Mouse (Mus musculus) heart, embryonic 13.5 days (tissue): ENCODE data around the gene Lin54. TPM values are rescaled to one million over a fixed set of nuclear protein-coding genes. Genes with fewer than 3 reads are reported as not detected.
A peak's percentile ranks its signal among the peaks of the same experiment; 100 is the strongest.
"Not testable (repeated sequence)": the region's sequence is repeated elsewhere in the genome, so short reads cannot be mapped to it uniquely, and the experiment has no call there.

Source experiments
- ATAC-seq: fragments of 200-750 bp; cut with Nextera tagmentation; 2 replicates; pipeline ENCODE4 v1.8.0; 2017; ENCODE audit warnings: moderate TSS enrichment; ENCODE audit not compliant: insufficient number of reproducible peaks, low FRiP score, low TSS enrichment; ENCODE audit errors: extremely low read depth
- H3K27ac ChIP-seq: fragments of 300-500 bp; sonication (generic); replicated peaks from 2 replicates; pipeline ENCODE4 v1.5.1; 2015; ENCODE audit warnings: moderate library complexity, mild to moderate bottlenecking, inconsistent platforms
- H3K27me3 ChIP-seq: fragments of 300-500 bp; sonication (generic); replicated peaks from 2 replicates; pipeline ENCODE4 v1.6.1; 2015; ENCODE audit warnings: mild to moderate bottlenecking, inconsistent platforms
- H3K36me3 ChIP-seq: fragments of 300-500 bp; sonication (generic); 2 replicates; pipeline ENCODE4 v1.6.1; 2015; ENCODE audit warnings: mild to moderate bottlenecking, inconsistent platforms
- H3K4me1 ChIP-seq: fragments of 300-500 bp; sonication (generic); 2 replicates; pipeline ENCODE4 v1.6.1; 2015; ENCODE audit warnings: inconsistent platforms
- H3K4me2 ChIP-seq: fragments of 300-500 bp; sonication (generic); 2 replicates; pipeline ENCODE4 v1.6.1; 2015; ENCODE audit warnings: inconsistent platforms, mild to moderate bottlenecking, moderate library complexity
- H3K4me3 ChIP-seq: fragments of 300-500 bp; sonication (generic); 2 replicates; pipeline ENCODE4 v1.5.1; 2015; ENCODE audit warnings: moderate library complexity, mild to moderate bottlenecking, inconsistent platforms
- H3K9ac ChIP-seq: fragments of 300-500 bp; sonication (generic); 2 replicates; pipeline ENCODE4 v1.6.1; 2015; ENCODE audit warnings: inconsistent platforms, mild to moderate bottlenecking, moderate library complexity
- H3K9me3 ChIP-seq: fragments of 300-500 bp; sonication (generic); 2 replicates; pipeline ENCODE4 v1.6.1; 2016; ENCODE audit warnings: inconsistent platforms
- WGBS: fragments of 180-500 bp; shearing (Covaris S2); methylation state at CpG from one replicate; pipeline ENCODE4 v1.1.7; 2015; ENCODE audit warnings: mixed read lengths; 5-methylcytosine and 5-hydroxymethylcytosine counted together
- polyA plus RNA-seq: library from polyadenylated mRNA; unstranded; fragments of >200 nt; fragmentation: Nextera tagmentation; extraction: Ambion mirVana; gene quantifications from 2 replicates; pipeline ENCODE4 v1.2.1, GENCODE M21; 2015

Lin54 gene
- polyA plus RNA-seq, 1 experiment from 2014 or later = 9.0 TPM

GRCm38 (mm10) chr5:100437917-100438316 is 62.5 kb downstream of the Lin54 start:
- Histone ChIP-seq H3K4me2 (no peak overlapping the region), H3K36me3 (peaks cover 28% of the 10 kb centered on the region), H3K27me3 (no peaks in the 10 kb centered on the region), H3K4me1 (no peaks in the 10 kb centered on the region), H3K27ac (no peak overlapping the region), H3K4me3 (no peak overlapping the region), H3K9me3 (no peaks in the 10 kb centered on the region), H3K9ac (no peak overlapping the region)
- 82% methylated on average over 5 of the region's 5 CpGs for WGBS
- ATAC-seq = no peak

- H3K9me3 ChIP-seq = no peaks in the 10 kb centered on the region
- no peak overlapping the region for H3K27ac ChIP-seq
- no peak overlapping the region for H3K9ac ChIP-seq
- no peak overlapping the region for H3K4me3 ChIP-seq
- no peak for ATAC-seq
- no peaks in the 10 kb centered on the region for H3K27me3 ChIP-seq
- H3K36me3 ChIP-seq = peaks cover 26% of the 10 kb centered on the region
- WGBS = 94% methylated on average over 4 of the region's 4 CpGs
- H3K4me1 ChIP-seq = no peaks in the 10 kb centered on the region
- H3K4me2 ChIP-seq = no peak overlapping the region
These were observed 63.4 kb downstream of the Lin54 start for GRCm38 (mm10) chr5:100437086-100437485.

- Histone ChIP-seq H3K4me2 (peak overlapping the region; percentile 79; the same call in 1 of the 2 replicates), H3K4me3 (no peak overlapping the region), H3K4me1 (peaks cover 37% of the 10 kb centered on the region), H3K27ac (no peak overlapping the region), H3K9me3 (no peaks in the 10 kb centered on the region), H3K27me3 (no peaks in the 10 kb centered on the region), H3K9ac (peak overlapping the region; percentile 85; the same call in 1 of the 2 replicates), H3K36me3 (peaks cover 24% of the 10 kb centered on the region)
- WGBS = 61% methylated on average over 2 of the region's 2 CpGs
- no peak for ATAC-seq
These were observed 69.5 kb downstream of the Lin54 start for GRCm38 (mm10) chr5:100430966-100431365.

GRCm38 (mm10) chr5:100430076-100430390 is 70.4 kb downstream of the Lin54 start:
- WGBS = 6% methylated on average over 11 of the region's 11 CpGs
- no peak for ATAC-seq
- peaks cover 33% of the 10 kb centered on the region for H3K36me3 ChIP-seq
- peak overlapping the region; percentile 85 for H3K9ac ChIP-seq
- H3K4me1 ChIP-seq = peaks cover 47% of the 10 kb centered on the region
- H3K27ac ChIP-seq = peak overlapping the region; percentile 76
- peak overlapping the region; percentile 79 for H3K4me2 ChIP-seq
- no peaks in the 10 kb centered on the region for H3K27me3 ChIP-seq
- no peaks in the 10 kb centered on the region for H3K9me3 ChIP-seq
- peak overlapping the region; percentile 90 for H3K4me3 ChIP-seq

GRCm38 (mm10) chr5:100429344-100430075 is 70.9 kb downstream of the Lin54 start:
- Histone ChIP-seq H3K4me3 (peak overlapping the region; percentile 90), H3K27me3 (no peaks in the 10 kb centered on the region), H3K9ac (peak overlapping the region; percentile 96), H3K9me3 (no peaks in the 10 kb centered on the region), H3K4me1 (peaks cover 52% of the 10 kb centered on the region), H3K36me3 (peaks cover 38% of the 10 kb centered on the region), H3K4me2 (peak overlapping the region; percentile 79), H3K27ac (peak overlapping the region; percentile 96)
- under 1% methylated on average over 53 of the region's 53 CpGs for WGBS
- peak; percentile 98 for ATAC-seq

- H3K36me3 ChIP-seq = peaks cover 45% of the 10 kb centered on the region
- under 1% methylated on average over 20 of the region's 20 CpGs for WGBS
- H3K4me3 ChIP-seq = peak overlapping the region; percentile 90
- H3K9me3 ChIP-seq = no peaks in the 10 kb centered on the region
- no peak for ATAC-seq
- peaks cover 59% of the 10 kb centered on the region for H3K4me1 ChIP-seq
- peak overlapping the region; percentile 79 for H3K4me2 ChIP-seq
- peak overlapping the region; percentile 96 for H3K27ac ChIP-seq
- H3K27me3 ChIP-seq = no peaks in the 10 kb centered on the region
- H3K9ac ChIP-seq = peak overlapping the region; percentile 96
These were observed 71.6 kb downstream of the Lin54 start for GRCm38 (mm10) chr5:100428734-100429343.

GRCm38 (mm10) chr5:100428031-100428733 is 72.3 kb downstream of the Lin54 start:
- H3K4me1 ChIP-seq = peaks cover 65% of the 10 kb centered on the region
- H3K27me3 ChIP-seq = no peaks in the 10 kb centered on the region
- peak overlapping the region; percentile 79 for H3K4me2 ChIP-seq
- ATAC-seq = no peak
- peak overlapping the region; percentile 96; the same call in 1 of the 2 replicates for H3K27ac ChIP-seq
- H3K9ac ChIP-seq = peak overlapping the region; percentile 96
- peaks cover 52% of the 10 kb centered on the region for H3K36me3 ChIP-seq
- 5% methylated on average over 5 of the region's 5 CpGs for WGBS
- H3K4me3 ChIP-seq = peak overlapping the region; percentile 90
- no peaks in the 10 kb centered on the region for H3K9me3 ChIP-seq

GRCm38 (mm10) chr5:100427276-100427675 is 73.2 kb downstream of the Lin54 start:
- Histone ChIP-seq H3K27ac (no peak overlapping the region), H3K4me3 (peak overlapping the region; percentile 90), H3K9ac (peak overlapping the region; percentile 96), H3K36me3 (peaks cover 61% of the 10 kb centered on the region), H3K4me2 (peak overlapping the region; percentile 79), H3K4me1 (peaks cover 73% of the 10 kb centered on the region), H3K9me3 (no peaks in the 10 kb centered on the region), H3K27me3 (no peaks in the 10 kb centered on the region)
- ATAC-seq = no peak
- WGBS = 64% methylated on average over 9 of the region's 9 CpGs

- H3K27ac ChIP-seq, H3K4me3 ChIP-seq, H3K27me3 ChIP-seq, H3K9me3 ChIP-seq, H3K9ac ChIP-seq, ATAC-seq: not testable (repeated sequence)
- Histone ChIP-seq H3K4me1 (peaks cover 72% of the 10 kb centered on the region), H3K4me2 (peak overlapping the region; percentile 79; the same call in 1 of the 2 replicates), H3K36me3 (peaks cover 75% of the 10 kb centered on the region)
- 88% methylated on average over 2 of the region's 2 CpGs for WGBS
These were observed 74.6 kb downstream of the Lin54 start for GRCm38 (mm10) chr5:100425823-100426222.

- no peaks in the 10 kb centered on the region for H3K9me3 ChIP-seq
- peaks cover 63% of the 10 kb centered on the region for H3K4me1 ChIP-seq
- ATAC-seq = no peak
- WGBS = 76% methylated on average over 3 of the region's 3 CpGs
- H3K27ac ChIP-seq = no peak overlapping the region
- H3K36me3 ChIP-seq = peaks cover 91% of the 10 kb centered on the region
- H3K27me3 ChIP-seq = no peaks in the 10 kb centered on the region
- H3K4me3 ChIP-seq = peak overlapping the region; percentile 17; the same call in 1 of the 2 replicates
- peak overlapping the region; percentile 69 for H3K9ac ChIP-seq
- peak overlapping the region; percentile 47 for H3K4me2 ChIP-seq
These were observed 76.2 kb downstream of the Lin54 start for GRCm38 (mm10) chr5:100424252-100424651.

- no peaks in the 10 kb centered on the region for H3K27me3 ChIP-seq
- ATAC-seq = no peak
- peak overlapping the region; percentile 69; the same call in 1 of the 2 replicates for H3K9ac ChIP-seq
- H3K36me3 ChIP-seq = peaks cover 97% of the 10 kb centered on the region
- H3K4me2 ChIP-seq = peak overlapping the region; percentile 47
- no peak overlapping the region for H3K27ac ChIP-seq
- no peaks in the 10 kb centered on the region for H3K9me3 ChIP-seq
- peaks cover 63% of the 10 kb centered on the region for H3K4me1 ChIP-seq
- peak overlapping the region; percentile 8; the same call in 1 of the 2 replicates for H3K4me3 ChIP-seq
- 63% methylated on average over 7 of the region's 7 CpGs for WGBS
These were observed 76.8 kb downstream of the Lin54 start for GRCm38 (mm10) chr5:100423626-100424025.
